Mouse (Mus musculus) adrenal gland, postnatal 36 days (tissue): ENCODE results near the gene Tubd1. TPM values are rescaled to one million over a fixed set of nuclear protein-coding genes. Genes with fewer than 3 reads are reported as not detected.

ENCODE experiments used
- DNase-seq, 2 experiments: peaks; one replicate each; pipeline ENCODE4 v3.0.0; 2021; ENCODE audit warnings: mixed read lengths in 1 of 2
- total RNA-seq, 2 experiments: library from RNA; stranded (reverse); gene quantifications; 2 replicates each; pipeline ENCODE4 v1.2.3; 2021

Gene Tubd1
- total RNA-seq, 2 experiments from 2014 or later: 8.8 to 9.3 TPM

- DNase-seq: no peak
These were observed 39.5 kb downstream of the Tubd1 start for GRCm38 (mm10) chr11:86583990-86584897.

DNA sequence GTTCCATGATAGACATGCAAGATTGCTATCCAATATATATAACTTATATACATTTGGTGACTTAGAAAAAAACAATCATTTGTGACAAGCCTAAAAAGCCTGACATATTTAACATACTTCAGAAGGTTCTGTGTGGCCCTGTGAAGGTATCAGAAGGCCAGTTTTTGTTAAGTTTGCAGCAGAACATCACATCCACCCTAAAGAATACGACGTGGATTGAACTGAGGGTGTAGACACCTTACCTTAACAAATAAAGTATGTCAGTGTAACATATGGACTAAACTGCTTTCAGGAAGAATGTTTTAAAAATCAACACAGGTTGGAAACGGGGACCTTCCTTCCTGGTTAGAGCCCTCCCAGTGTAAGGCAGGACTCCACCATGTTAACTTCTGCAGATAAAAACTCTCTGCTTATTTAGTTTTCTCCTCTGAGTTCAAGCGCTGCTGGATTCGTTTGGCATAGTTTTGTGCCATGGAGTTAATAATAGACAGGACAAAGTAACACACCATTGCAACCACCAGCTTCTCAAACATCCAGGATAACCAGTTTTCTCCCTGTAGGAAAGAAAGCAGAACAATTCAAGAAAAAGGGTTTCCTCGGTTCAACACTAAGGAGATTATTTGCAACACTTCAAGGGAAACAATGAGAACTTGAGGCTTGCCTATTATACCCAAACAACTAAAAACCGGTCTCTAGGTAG, 40.3 kb downstream of the Tubd1 start:
- DNase-seq: no peak

GRCm38 (mm10) chr11:86585598-86585984, 40.8 kb downstream of the Tubd1 start:
- no peak for DNase-seq

DNA sequence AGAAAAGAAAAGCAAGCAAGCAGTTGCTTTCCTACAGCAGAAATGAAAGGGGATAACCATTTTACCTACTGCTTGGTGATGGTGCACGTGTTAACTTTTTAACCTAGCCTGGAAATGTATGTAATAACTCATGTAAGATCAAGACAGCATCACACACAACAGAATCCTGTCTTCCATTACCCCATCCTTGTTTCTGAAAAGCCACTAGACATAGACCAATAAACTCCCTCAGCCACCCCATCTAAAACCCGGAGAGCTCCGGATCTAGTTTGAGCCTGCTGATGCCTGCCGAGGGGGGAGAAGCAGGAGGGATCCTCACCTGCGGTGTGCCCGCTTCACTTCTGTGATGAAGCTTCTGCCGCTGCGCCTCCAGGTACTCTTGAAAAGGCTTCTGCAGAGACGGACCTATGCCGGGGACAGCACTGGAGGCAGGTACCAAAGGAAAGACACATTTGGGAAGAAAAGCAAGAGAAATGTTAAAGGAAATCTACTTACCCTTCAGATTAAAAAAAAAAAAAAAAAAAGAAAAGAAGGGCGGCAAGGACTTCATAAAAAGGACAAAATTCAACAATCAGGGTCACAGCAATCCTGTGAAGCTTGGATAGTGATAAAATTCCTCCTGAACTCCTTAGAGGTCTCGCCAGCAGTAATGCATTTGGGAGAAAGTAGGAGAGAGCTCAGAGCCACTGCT, 41.5 kb downstream of the Tubd1 start:
- DNase-seq: no peak

DNA sequence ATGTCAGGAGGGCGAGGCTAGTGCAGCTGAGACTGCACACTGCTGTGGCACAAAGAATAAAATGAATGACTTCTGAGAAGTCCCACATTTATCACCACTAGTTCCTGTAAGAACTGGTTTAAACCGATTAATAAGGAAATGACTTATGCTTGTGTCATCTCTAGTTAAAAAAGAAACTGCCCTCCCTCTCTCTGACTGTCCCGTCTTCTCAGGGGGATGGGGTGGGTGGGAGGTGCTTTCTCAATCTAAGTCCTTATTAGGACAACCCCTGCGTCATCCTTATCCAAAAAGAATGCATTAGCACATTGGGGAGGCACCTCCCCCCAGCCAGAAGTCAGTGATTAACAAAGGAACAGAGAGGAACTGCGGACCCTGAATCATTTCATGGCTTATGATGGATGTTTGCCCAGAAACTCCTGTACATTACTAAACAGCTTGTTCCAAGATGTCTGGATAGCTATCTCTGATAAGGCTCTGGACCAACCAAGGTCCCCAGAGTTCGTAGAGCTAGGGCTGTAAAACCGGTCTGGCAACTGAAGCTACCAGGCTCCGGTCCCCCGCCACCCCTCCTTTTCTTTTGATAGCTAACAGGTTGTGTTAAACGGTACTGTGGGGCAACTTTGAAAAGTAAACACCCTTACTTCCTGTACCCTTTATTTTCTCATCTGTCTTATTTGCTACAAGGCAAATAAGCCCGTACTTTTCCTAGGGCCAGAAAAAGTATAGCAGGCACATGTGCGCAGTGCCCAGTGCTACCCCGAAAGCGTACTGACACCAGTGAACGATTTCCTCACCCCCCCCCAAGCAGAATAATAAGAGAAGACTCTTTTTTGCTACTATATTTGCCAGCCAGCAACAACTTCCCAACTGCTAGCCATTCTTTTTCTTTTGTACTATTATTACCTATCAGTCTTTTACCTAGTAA, 42.3 kb downstream of the Tubd1 start:
- DNase-seq: peak; percentile 63 to 71

- DNase-seq: no peak
These were observed 43.0 kb downstream of the Tubd1 start for GRCm38 (mm10) chr11:86587830-86588229.

DNA sequence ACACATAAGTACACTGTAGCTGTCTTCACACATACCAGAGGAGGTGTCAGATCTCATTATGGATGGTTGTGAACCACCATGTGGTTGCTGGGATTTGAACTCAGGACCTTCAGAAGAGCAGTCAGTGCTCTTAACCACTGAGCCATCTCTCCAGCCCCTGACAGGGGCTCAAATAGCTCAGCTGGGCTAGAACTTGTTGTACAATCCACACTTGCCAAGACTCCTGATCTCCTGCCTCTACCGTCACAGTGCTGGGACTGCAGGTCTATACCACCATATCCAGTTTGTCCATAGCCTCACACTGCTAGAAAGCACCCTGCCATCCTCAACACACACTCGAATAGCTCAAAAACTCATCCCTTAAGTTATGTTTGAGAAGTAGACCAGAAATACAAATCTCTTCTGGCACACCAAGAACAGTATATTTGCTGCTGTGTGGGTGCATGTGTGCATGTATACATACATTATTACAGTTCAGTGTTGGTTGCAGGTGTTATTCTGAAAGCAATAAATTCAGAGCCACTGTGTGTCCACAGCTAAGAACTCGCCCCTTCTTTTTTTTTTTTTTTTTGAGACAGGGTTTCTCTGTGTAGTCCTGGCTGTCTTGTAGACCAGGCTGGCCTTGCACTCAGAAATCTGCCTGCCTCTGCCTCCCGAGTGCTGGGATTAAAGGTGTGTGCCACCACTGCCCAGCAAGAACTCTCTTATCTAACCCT, 44.0 kb downstream of the Tubd1 start:
- no peak for DNase-seq

DNA sequence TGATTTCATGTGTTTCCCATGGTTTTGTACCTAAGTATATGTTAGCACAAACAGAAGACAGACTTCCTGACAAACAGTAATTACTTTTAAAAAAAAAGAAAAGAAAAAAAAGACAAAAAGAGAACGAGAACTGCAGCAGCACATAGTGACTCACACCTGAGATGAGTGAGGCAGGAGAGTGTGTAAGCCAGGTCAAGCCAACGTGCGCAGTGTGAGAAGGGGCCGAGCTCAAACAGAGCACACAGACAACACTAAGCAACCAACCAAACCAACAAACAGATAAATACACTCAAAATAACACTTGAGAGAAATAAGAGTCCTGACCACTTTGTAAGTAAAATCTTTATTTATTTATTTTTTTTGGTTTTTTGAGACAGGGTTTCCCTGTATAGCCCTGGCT, 45.3 kb downstream of the Tubd1 start:
- no peak for DNase-seq

DNA sequence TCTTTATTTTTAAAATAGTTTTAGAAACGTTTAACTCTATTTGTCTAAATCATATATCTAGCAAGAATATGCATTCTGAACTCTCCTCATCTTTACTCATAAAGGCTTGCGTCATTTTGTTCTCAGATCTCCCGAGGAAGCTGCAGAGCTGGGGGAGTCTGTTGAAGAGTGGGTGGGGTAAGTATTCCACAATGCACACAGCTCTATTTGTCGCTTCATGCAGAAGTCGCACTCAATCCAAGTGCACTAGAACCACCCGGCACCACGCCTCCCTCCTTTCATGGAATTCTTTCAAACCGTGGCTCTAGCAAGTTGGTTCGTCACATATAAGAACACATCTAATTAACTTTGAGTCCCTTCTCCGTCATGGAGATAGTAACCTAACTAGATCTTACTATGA, 45.8 kb downstream of the Tubd1 start:
- no peak for DNase-seq

DNA sequence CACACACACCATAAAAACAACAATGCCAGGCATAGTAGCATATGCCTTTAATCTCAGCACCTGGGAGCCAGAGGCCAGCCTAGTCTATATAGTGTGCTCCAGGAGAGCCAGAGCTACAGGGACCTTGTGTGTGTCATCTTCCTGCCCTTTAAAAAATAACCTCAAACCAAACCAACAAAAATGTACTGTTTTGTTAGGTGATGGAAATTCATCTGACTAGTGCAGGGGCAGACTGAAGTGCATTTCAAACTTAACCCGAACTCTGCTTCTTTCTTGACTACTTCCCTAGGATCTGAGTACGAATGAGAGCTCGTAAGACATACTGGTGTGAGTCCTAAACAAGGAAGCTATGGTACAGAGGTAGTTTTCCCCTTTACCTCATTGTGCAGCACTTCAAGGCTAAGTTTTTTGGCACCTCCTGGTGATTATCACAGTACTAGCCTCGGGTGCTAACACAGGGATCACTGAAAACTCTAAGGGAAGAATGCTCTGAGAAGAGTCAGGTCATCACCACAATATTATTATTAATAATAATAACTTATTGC, 46.6 kb downstream of the Tubd1 start:
- no peak for DNase-seq

DNA sequence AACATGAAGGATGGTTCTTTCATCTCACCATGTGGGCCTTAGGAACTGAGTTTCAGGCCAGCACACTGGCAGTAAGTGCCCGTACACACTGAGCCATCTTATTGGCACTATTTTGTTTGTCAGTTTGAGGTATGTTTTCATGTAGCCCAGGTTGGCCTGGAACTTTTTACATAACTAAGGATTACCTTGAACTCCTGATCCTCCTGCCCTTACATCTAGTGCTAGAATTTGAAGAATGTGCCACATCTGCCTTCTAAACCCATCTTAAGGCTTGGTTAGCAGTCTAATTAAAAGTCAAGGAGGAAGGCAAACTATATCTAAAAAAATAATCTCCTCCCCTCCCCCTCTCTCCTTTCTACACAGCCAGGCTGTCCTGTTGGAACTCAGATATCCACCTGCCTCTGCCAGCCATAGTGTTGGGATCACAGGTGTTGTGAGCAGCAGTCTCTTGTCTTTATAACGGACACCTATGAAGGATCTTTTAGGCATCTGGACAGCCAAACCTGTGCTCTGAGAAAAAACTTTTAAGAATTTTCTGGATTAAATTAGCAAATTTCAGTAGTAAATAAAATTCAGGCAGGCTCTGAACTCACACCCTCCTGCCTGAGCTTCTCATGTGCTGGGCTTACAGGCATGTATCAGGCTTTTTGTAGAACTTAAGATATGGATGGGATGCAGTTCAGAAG, 47.3 kb downstream of the Tubd1 start:
- no peak for DNase-seq

- DNase-seq: no peak
These were observed 48.2 kb downstream of the Tubd1 start for GRCm38 (mm10) chr11:86592993-86593392.

DNA sequence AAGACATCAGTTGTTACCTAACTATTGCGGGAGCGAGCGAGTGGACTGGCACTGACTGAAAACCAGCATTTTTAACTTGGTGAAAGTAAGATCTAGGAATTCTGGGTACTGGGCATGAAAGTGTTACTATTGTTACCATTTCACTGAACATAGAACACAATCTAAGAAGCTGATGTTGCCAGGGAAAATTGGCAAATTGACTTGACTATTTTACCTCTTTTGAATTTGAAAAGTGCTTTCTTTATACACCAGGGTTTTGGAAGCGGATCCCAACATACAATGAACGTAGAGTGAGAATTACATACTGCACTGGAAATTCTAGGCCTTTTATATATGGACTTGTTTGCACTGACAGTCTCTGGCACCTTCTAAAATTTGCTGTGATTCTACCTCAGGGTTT, 48.7 kb downstream of the Tubd1 start:
- no peak for DNase-seq

- DNase-seq: no peak
These were observed 49.5 kb downstream of the Tubd1 start for GRCm38 (mm10) chr11:86594188-86594876.

GRCm38 (mm10) chr11:86595366-86595765, 50.6 kb downstream of the Tubd1 start:
- no peak for DNase-seq

DNA sequence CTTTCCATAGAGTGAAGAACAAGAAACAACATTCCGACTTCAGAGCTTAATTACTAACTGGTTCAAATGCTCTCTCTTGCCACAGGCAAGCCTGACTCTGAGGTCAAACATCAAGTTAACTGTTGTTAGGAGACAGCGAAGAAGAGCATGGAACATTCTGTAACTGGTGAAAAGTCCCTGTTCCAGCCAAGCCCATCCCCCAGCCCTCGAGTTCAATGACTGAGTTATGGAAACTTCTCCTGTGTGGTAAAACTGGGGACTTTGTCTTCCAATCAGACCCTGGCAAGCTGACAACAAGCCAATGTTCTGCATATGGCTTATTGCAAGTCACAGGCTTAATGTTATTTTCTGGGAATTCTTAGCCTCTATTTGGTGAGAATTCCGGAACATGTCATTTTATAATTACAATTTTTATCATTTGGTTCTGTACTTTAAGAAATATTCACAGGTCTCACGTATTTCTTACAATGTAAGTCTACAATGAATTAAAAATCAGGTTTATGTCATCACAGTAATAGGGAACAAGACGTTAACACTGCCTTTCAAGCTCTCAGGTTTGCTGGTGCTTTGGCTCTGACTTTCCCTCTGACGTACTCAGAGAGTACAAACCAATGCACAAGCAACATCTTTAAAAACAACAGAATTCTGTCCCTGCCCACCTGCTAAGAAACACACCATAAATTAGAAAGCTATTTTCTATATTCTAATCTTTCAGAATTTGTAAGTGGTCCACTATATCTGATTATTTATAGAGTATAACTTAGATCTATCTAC, 51.6 kb downstream of the Tubd1 start:
- peak; percentile 14 to 55 for DNase-seq

DNA sequence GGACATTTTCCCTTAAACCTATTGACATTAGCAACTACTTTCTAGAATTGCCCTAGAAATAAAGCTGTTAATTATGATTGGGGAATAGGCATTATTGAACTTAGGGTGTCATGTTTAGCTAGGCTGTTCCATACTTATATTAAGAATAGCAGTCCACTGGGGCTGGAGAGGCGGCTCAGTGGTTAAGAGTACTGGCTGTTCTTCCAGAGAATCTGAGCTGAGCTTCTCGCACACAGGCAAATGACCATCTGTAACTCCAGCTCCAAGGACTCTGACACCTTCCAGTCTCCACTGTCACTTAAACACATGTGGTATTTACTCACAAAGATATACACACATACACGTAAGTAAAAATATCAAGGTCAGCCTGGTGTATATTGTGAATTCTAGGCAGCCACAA, 52.2 kb downstream of the Tubd1 start:
- no peak for DNase-seq

GRCm38 (mm10) chr11:86598154-86598553, 53.4 kb downstream of the Tubd1 start:
- no peak for DNase-seq

DNA sequence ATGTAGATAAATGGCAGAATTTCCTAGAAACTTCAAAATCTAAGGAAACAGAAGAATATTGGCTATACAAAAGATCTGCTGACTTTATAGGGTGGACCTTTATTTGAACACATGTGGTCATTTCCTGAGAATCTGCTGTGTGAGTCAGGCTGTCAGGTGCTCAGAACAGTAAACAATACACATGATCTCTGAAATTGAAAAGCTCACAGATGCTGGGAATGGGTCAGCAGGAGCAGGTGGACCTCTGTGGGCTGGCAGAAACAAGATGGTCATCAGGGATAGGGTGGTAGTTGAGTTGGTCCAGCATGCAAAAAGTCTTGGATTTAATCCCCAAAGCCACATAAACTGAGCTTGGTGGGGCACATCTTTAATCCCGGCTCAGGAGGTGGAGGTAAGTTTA, 53.8 kb downstream of the Tubd1 start:
- DNase-seq: no peak
